Mouse (Mus musculus) urinary bladder, adult 2 months (tissue): Measurements from ENCODE around the gene Slit2. TPM values are rescaled to one million over a fixed set of nuclear protein-coding genes. Genes with fewer than 3 reads are reported as not detected.

Source experiments
- DNase-seq: peaks from one replicate; pipeline ENCODE4 v3.0.0; 2022; ENCODE audit warnings: low spot score
- polyA plus RNA-seq: library from polyadenylated mRNA; depleted of rRNA; stranded (reverse); fragments of >200 nt; gene quantifications from 2 replicates; pipeline ENCODE4 v1.2.3, GENCODE M21; 2012

The Slit2 gene
- polyA plus RNA-seq, 1 experiment: 4.8 TPM

DNA sequence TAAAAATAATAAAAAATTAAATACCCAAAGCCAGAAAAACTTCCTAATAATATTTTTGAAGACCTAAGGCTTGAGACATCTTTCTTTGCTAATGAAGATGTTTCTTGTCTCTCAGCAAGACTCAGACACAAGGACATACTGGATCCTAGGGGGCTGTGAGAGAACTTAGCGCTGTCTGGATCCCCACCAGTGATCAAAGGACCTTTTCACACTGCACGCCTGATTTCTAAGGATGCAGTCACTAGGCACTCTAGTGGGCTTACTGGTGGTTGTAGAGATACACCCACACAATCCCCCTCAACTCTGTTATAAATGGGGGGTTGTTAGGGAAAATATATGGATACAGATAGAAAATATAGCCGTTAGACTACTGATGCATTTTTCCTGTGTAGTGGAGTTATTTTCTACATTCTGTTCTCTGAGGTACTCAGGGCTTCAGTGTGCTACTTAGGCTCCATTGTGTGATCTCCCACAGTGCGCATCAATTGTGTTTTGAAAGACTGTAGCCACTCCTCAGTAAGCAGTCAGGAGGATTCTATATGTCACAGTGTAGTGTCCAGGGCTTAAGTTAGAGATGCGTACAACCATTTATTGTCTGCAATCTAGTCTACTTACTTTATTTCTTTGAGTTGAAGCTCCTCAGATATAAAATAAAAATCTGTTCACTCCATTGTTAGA is 67.8 kb downstream of the Slit2 start:
- DNase-seq: no peak

DNA sequence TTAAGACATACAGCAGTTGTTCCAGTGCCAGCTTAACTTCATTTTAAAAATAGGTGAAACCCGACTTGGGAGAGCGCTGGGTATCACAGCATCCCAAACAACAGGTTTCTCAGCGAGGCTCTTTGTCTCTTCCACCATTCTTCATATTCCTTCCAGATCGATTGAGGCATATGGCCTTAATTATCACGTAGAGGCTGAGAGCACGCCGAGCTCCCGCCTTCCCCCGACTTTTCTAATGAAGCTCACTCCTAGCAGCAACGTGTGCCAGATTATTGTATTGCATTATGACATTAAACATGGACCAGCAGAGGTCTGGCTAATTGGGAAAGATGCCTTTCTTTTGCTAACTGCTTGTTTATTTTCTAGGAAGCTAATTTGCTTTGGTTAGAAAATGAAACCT is 75.7 kb downstream of the Slit2 start:
- DNase-seq: no peak

DNA sequence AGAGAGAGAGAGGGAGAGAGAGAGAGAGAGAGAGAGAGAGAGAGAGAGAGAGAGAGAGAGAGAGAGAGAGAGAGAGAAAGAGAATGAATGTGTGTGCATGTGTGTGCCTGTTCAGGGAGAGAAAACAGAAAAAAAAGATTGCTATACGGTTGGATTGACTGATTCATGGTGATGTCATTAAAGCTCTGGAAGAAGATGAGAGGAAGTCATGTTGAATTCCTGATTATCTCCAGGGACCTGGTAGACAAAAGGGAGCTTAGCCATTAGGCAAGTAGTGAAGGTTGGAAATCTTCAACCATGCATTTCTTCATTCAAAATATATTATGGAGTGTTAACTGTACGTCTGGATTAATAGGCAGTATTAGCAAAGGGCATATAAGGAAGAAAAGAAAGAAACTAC is 77.8 kb downstream of the Slit2 start:
- no peak for DNase-seq

DNA sequence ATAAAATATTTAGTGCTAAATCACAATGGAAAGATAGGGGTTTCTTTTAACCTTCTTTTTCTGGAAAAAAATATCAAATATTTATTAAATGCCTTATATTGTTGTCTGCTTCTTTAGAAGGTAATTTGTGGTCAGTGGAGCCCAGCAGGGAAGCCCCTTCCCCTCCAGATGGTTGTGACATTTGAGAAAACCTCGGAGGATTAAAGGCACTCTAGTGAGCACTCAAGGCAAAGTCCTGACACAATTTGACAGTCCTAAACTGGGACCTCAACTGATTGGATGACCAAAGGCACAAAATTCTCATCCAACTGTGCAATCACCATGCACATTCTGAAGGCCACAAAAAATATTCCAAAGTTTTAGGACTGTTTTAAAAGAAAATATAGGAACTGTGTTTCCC is 95.8 kb downstream of the Slit2 start:
- DNase-seq: no peak

DNA sequence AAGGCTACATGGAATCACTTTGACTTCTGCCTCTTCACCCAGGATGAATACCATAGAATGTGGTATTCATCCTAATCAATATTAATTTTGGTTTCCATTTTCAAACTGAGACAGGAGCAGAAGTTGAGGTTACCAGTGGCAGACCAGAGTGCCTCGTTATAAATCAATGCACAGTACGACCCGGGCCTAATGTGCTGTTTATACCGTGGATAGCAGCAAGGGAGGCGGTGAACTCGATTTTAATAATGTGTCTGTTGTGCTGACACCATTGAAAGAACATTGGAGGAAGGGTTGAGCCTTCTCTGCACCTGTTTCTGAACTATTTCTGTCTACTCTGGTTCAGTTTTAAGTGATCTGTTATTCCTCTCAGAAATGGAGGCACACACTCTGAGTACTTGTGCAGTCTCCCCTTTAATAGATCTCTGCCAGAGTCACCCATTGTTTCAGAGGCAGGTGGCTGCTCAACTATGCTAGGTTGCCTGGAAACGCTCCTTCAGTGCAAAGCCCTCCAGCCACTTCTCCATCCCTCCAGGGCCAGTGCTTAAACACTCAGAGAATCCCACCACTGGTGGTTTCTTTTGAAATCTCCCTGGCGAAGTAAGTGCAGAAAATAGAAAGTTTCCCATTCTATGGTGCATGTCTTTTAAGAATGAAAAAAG is 98.4 kb downstream of the Slit2 start:
- no peak for DNase-seq

DNA sequence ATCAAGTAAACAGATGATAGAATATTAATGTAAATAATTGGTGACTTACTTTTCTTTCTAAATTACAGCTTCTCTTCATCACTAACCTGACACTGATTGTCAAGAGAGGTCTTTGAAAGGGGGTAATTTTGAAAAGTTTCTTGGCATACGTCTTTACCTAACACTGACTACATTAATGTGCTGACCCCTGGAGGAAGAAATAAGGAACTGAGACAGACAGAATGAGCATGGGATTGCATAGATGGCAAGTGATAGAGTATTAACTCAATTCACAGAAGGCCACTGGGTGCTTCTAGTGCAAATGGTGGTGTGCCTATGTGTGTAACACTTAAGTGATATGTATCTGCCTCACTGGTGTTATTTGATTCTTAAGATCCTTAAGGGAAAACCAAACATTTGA is 130.5 kb downstream of the Slit2 start:
- no peak for DNase-seq

DNA sequence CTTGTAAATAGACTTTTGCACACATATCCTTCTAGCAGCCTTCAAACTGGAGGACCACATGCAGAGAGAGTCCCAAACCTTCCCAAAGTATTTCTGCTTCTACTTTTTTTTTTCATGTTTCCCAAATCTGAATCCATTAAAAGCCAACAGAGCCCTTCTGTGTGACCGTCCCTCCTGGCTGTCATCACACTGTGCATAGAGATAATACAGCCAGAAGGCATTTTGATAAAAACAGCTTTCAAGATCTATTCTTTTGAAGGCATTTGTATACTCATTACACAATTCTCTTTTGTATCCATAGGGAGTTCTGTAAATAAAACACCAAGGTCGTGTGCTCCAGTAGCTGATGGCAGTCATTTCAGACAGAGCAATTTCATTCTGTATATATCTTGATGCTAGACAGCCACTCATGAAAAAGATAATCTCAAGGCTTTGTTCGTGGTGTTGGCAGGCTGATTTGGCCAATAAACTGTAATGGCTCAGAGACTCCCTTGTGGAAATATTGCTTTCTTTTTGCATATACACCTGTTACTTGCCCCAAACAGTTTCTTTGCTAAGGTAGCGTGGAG is 132.1 kb downstream of the Slit2 start:
- DNase-seq: no peak

DNA sequence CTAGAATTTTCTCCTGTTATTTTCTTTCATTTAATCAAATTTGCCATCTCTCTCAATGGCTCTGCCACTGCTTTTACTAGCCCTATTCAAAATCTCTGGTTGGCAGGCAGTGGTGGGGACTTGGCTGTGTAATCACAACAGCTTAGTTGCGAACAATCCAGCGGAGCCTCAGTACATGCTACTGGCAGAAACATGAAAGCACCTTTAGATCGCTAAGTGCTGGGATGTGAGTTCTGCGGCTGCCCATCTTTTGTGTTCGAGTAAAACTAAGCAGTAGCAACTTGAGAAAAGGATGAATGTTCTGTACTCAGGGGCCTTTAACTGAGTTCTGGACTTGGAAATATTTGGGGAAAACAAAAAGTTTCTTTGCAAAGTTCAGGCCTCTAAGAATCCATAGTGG is 139.7 kb downstream of the Slit2 start:
- no peak for DNase-seq

DNA sequence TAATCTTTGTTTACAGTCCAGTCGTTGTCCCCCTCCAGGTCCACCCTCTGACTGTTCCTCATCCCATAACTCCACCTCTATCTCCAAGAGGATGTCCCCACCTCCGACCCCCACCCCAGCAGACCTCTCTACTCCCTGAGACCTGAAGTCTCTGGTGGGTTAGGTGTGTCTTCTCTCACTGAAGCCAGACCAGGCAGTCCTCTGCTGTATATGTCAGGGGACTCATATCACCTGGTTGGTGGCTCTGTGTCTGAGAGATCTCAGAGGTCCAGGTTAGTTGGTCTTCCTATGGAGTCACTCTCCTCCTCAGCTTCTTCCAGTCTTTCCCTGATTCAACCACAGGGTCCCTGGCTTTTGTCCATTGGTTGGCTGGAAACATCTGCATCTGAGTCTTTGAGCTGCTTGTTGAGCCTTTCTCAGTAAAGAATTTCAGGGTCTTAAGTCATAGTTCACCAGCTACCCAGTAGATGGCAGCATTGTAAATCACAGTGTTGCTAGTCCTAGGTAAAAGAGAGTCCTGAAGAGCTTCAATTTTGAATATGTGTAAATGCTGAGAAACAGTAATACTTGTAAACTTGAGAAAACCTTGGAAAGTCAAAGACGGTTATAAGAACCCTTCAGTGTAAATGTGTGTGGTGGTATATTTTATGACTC is 143.0 kb downstream of the Slit2 start:
- no peak for DNase-seq

DNA sequence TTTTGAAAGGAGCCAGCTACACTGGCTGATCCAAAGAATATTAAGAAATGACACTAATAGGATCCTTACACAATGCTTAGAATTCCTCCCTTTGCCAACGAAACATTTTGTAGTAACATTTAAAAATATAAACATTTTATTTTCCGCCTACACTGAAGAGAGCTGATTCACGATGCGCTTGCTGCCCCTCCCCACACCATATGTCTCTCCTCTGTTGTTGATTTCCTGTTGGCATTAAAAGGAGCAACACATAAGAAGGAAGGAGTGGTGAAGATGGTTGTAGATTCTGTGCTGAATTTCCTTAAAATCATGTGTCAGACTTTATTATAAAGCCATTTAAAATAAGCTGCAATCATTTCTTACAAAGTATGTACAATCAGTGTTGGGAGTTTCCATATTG is 147.0 kb downstream of the Slit2 start:
- no peak for DNase-seq

DNA sequence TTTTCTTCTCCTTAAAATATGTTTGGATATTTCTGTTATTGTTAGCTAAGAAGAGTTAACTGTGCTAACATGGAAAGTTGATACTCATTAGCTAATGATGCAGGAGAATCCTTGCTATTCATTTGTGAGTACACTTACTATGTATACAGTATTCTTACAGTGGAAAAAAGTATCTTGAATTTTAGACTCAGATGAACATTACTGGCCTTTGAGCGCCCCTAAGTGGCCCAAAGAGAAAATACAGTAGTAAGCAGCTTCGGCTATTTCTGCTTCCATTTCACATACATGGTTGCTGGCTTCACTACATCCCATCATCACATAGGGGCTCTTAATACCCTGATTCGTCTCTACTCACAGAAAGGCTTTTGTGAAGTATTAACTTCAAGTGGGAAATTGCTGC is 153.6 kb downstream of the Slit2 start:
- no peak for DNase-seq

DNA sequence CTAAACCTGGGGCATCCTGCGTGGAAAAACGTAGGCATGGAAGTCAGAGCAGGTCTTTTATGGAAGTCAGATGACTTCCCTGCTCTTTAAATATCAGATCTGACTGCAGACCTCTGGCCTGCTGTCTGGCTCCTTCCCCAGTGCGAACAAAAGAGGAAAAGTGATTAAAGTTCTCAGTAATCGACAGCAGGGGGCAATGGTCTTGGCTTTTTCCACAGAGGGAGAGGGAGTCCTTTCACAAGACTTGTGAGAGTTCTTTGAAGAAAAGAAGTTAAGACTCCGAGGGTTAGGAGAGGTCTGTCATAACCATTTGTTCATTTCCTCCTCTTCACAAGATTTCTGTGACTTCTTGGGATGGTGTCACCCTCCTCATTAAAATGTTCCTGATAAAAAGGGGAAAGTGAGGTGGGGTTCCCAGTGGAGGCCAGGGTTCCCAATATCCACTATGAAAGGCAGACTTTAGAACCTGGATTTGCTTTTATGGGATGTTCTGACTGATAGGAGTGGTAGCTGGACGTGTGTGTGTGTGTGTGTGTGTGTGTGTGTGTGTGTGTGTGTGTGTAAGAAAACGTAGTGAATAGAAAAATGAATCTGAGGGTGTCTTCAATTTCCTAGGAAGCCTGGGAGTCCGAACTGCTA is 156.0 kb downstream of the Slit2 start:
- DNase-seq: no peak

DNA sequence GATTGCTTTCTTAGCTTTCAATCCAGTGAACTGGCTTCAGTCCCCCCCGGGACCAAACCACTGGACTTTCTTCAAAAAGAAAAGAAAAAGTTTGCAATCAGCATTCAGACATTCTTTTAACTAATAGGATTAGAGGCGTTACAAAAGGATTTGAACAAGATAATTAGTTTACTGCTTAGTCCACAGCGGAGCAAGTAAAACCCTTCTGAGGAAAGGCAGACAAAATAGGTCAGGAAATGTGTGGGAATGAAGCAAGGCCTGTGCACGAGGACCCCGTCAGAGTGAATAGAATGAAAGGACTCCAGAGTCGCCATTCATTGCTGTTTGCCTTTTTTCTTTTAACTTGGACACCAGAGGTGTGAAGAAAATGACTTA is 156.5 kb downstream of the Slit2 start:
- no peak for DNase-seq

DNA sequence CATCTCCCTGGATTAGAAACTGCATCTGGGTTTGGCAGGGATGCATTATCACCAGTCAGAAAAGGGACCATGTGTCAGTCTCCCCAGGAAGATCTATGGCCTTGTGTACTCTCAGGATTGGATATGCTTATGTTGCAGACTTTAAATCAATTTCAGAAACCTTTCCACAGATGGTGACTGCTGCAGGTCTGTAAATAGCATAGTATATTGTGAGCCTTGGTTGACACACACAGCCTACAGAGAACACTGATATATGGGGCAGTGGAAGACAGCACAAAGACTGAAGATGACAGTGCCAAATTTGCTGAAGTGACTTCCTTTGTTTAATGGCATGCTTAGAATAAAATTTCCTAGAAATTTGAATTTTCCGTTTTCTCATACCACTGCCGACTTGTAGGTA is 163.1 kb downstream of the Slit2 start:
- DNase-seq: no peak

DNA sequence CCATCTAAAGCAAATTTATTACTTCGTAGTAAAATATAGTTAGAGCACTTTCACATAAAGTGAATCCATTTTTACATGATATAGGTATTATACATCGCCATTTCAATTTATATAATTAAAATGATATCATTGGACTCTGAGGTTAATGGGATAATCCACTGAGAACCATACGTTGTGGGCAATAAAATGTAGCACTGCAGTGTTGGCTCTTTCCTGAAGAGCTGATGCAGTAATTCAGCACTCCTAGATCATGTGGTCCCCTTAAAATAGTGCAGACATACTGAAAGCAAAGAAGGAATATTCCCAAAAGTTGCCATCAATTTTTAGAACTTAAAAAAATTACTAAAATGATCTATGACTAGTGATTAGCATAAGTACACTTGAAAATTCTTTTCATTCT is 177.9 kb downstream of the Slit2 start:
- DNase-seq: no peak

DNA sequence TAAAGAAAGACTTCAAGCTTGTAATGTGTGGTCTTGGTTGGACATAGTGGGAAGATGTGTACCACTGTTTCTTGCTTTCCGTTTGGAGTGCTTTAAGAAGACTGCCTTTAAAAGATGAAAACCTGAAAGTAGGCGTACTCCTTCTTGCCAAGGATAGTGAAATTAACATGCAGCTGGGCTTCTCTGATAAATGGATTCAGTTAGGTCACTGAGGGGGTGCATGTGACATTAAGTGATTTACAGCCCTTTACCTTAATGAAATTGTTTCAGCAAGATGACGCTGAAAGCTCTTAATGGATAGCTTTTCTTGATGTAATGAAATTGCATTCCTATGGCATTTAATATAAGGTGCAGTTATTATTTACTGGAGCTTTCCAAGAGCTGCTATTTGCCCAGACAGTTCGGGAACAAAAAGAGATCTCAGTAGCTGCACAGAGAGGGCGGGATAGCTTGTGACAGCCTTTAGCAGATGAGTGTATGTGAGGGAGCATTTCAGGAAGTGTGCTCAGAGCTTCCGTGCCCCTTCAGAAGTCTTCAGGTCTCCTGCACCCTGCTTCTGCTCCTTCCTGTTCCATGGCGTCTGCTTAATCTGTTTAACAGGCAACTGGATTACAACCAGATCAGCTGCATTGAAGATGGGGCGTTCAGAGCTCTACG is 198.8 kb downstream of the Slit2 start:
- no peak for DNase-seq

DNA sequence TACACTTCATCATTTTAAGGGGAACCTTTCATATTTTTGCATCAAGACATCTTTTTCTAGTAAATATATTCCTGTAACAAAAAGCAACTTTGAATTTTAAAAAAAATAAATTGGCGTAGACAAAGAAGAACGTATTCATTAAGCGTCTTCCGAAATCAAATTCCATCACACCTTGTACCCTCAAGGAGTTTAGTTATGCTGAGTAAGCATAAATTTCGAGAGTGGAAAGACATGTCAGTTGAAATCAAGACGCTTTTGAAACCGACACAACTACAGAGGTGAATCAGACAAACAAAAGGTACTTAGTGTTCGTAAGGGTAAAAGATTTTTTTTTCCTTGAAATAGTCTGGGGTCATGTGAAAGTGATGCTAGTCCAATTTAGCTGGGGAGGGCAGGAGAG is 201.4 kb downstream of the Slit2 start:
- no peak for DNase-seq

DNA sequence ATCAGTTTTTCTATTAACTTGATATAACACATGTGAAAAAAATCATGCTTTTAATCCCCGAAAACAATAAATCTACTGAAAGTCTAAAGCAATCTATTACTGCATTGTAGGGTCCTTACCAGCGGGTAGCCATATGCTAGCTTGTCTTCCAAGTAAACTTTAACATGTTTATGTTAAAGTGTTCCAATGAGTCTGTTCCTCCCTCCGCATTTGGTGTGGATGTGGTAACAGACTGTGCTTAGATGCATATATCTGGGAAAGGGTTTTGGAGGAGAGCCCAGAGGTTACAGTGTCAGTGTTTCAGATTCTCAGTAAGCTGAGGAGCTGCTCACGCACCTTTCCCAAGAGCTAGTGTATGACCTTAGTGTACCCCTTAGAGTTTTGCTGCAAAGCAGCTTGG is 204.9 kb downstream of the Slit2 start:
- DNase-seq: no peak

DNA sequence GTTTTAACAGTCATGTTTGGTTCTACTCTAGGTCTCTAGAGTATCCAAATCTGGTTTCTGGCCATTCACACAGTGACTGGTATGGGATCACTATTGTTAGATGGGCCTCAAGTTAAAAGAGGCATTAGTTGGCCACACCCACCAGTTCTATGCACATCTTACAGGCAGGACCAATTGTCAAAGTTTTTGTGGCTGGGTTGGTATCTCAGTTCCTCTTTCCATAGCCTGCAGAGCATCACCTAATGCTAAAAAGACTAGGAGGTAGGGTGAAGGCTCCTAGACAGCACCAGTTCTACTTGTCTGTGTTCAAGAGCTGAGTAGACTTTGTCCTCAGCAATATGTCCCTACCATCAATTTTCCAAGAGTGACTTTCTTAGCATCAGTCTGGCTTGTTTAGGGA is 216.4 kb downstream of the Slit2 start:
- DNase-seq: no peak

DNA sequence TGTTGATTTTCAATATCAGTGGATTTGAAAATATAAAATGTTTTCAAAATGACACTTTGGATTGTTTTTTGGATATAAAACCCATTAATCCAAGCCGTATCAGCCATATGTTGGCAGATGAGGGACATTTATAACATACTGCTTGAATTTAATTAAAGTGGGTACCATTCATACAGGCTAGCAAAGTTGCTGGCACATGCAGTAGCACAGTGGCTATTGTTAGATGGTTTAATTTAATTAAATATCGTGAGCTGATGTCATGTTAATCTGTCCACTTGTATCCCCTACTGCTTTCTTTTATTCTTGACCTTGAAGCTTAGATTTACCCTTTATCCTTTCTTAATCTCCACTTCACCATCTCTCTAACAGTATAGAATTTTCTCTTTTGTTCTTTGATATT is 232.3 kb downstream of the Slit2 start:
- DNase-seq: no peak

DNA sequence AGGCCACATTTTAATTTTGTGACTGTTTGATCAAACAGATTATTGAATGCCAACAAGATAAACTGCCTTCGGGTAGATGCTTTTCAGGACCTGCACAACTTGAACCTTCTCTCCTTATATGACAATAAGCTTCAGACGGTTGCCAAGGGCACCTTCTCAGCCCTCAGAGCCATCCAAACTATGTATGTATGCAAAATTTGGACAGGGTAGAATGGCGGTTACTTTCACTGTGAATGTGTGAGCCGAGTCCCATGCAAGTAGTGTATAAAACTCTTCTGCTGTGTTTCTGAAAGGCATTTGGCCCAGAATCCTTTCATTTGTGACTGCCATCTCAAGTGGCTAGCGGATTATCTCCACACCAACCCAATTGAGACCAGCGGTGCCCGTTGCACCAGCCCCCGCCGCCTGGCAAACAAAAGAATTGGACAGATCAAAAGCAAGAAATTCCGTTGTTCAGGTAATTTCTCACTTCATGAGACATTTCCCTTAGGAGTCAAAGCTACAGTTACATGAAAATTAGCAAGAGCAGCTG is 236.8 kb downstream of the Slit2 start:
- no peak for DNase-seq

DNA sequence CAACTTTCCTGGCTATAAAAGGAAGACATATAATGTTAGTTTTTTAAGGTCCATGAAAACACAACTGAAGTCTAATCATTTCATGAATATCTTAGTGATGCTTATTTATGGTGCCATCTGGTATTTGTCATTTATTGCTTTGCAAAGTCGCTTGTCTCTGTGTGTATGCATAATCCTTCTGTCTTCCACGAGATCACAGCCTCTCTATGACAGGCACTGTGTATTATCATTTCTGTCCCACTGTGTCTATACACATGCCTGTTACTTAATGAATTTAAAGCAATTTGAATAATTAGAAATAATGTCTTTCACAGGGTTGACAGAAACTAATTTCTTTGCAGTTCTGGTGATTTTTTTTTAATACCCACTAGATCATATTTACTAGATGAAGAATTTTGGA is 242.6 kb downstream of the Slit2 start:
- no peak for DNase-seq
